ENCODE assay signal across 13 mouse cellular contexts in genomic region chr10:114725591-114725990, GRCm38 (mm10).
A peak's percentile ranks its signal among the peaks of the same experiment; 100 is the strongest.
DNase-seq lines count a peak whose midpoint lies in the region; ATAC-seq lines count a peak whose summit lies in the region.
"Had no signal": no experiment of that assay in that cellular context is flagged by ENCODE, and none has a peak within 500 bp of the region (broad histone marks: within the 10 kb centered on the region; RNA-seq: fewer than 3 reads in every experiment).

No protein-coding gene starts in this region.

- peak; percentile 26 for DNase-seq in embryonic facial prominence, embryonic 11.5 days (ENCODE audit: low spot score)
- no peak for DNase-seq in embryonic facial prominence, embryonic 10.5 days (ENCODE audit: low spot score)
- DNase-seq in layer of hippocampus, adult 11-12 months (ENCODE audit: low spot score): peak; percentile 34
- DNase-seq in layer of hippocampus, postnatal 14 days (ENCODE audit: low spot score in 2 of 2): no peak
- DNase-seq in A20 (ENCODE audit: low read depth, low spot score): peak; percentile 24
- DNase-seq in brain, adult 2 months (ENCODE audit: low read depth, low spot score): peak; percentile 55
- DNase-seq in spleen, postnatal 10 days (ENCODE audit: low spot score in 2 of 2): no peak
- DNase-seq in c-Kit-positive CD71-positive TER-119-positive erythroid progenitor cells, embryonic 14.5 days (ENCODE audit: low spot score): no peak
- DNase-seq: cerebellum, adult 2 months; kidney, postnatal 4 days; right cerebral cortex, postnatal 14 days; thymus, adult 2 months had no signal

- H3K4me1 ChIP-seq in embryonic facial prominence, embryonic 11.5 days (ENCODE audit: control insufficient read depth, insufficient read depth, low read length): no peaks in the 10 kb centered on the region
- no peaks in the 10 kb centered on the region for H3K4me1 ChIP-seq in embryonic facial prominence, embryonic 10.5 days

- ATAC-seq in embryonic facial prominence, embryonic 11.5 days (replicated peaks; ENCODE audit: insufficient number of reproducible peaks, low FRiP score, low TSS enrichment, low read depth): no peak

- no peak overlapping the region for H3K9ac ChIP-seq in embryonic facial prominence, embryonic 11.5 days (replicated peaks; ENCODE audit: low read length)
- H3K9ac ChIP-seq: liver, embryonic 14.5 days had no signal

- no peaks in the 10 kb centered on the region for H3K9me3 ChIP-seq in embryonic facial prominence, embryonic 11.5 days (replicated peaks; ENCODE audit: control insufficient read depth, low read length)
- no peaks in the 10 kb centered on the region for H3K9me3 ChIP-seq in embryonic facial prominence, embryonic 10.5 days

- H3K27ac ChIP-seq in embryonic facial prominence, embryonic 11.5 days (replicated peaks; ENCODE audit: low read depth, low read length): no peak overlapping the region
- H3K27ac ChIP-seq in embryonic facial prominence, embryonic 10.5 days (replicated peaks): no peak overlapping the region
- H3K27ac ChIP-seq: liver, embryonic 14.5 days had no signal

- 83% methylated on average over 2 of the region's 2 CpGs for WGBS in embryonic facial prominence, embryonic 11.5 days
- WGBS in embryonic facial prominence, embryonic 10.5 days: 74% methylated on average over 2 of the region's 2 CpGs

- no peak overlapping the region for H3K4me3 ChIP-seq in embryonic facial prominence, embryonic 11.5 days (ENCODE audit: low read depth, low read length)
- no peak overlapping the region for H3K4me3 ChIP-seq in embryonic facial prominence, embryonic 10.5 days

- no peak overlapping the region for H3K4me2 ChIP-seq in embryonic facial prominence, embryonic 11.5 days (ENCODE audit: low read depth, low read length)

- no peaks in the 10 kb centered on the region for H3K36me3 ChIP-seq in embryonic facial prominence, embryonic 11.5 days (replicated peaks; ENCODE audit: control insufficient read depth, insufficient read depth, low read depth, low read length)
- H3K36me3 ChIP-seq in embryonic facial prominence, embryonic 10.5 days (replicated peaks): no peaks in the 10 kb centered on the region

- H3K27me3 ChIP-seq in embryonic facial prominence, embryonic 11.5 days (ENCODE audit: control insufficient read depth, insufficient read depth, low read length): no peaks in the 10 kb centered on the region
- H3K27me3 ChIP-seq in embryonic facial prominence, embryonic 10.5 days (replicated peaks; ENCODE audit: low read depth, poor library complexity, severe bottlenecking): no peaks in the 10 kb centered on the region

Comparison
In these comparisons a context has a peak if more than half of its experiments do, and no peak if none do; other contexts are left out.
1. DNase-seq: peak in embryonic facial prominence, embryonic 11.5 days (single experiment), layer of hippocampus, adult 11-12 months (single experiment), A20 (single experiment) and brain, adult 2 months (single experiment); none in embryonic facial prominence, embryonic 10.5 days (single experiment), layer of hippocampus, postnatal 14 days (0 of 2), spleen, postnatal 10 days (0 of 2) and c-Kit-positive CD71-positive TER-119-positive erythroid progenitor cells, embryonic 14.5 days (single experiment).